Mouse (Mus musculus) embryo, embryonic 11 days (tissue): ENCODE measurements at regions not wholly inside any gene's neighbourhood (a gene's known extent, or its start where the extent isn't known, plus 50 kb on each side); places are given as distances from the start of the nearest gene placed in this dataset.

Experiments used
- DNase-seq: peaks from one replicate; pipeline ENCODE4 v3.0.0-alpha.2; 2015

- no peak for DNase-seq
Measured at GRCm38 (mm10) chr6:89259406-89259994, 102.9 kb downstream of the Plxna1 start.

- DNase-seq = no peak
Measured at GRCm38 (mm10) chr6:89262958-89263357, 99.5 kb downstream of the Plxna1 start.

GRCm38 (mm10) chr6:89265296-89265695 is 97.1 kb downstream of the Plxna1 start:
- no peak for DNase-seq
